Mouse (Mus musculus) C2C12 (cell line): ENCODE data around the gene Hip1.

Source experiments
- CTCF ChIP-seq: IDR thresholded peaks from one replicate; pipeline ENCODE4 v1.5.1; 2011; ENCODE audit not compliant: control insufficient read depth, insufficient read depth, insufficient read length
- MYOD1 ChIP-seq: IDR thresholded peaks from one replicate; pipeline ENCODE4 v1.6.1; 2011; ENCODE audit warnings: low read depth; ENCODE audit not compliant: control insufficient read depth, insufficient read length

DNA sequence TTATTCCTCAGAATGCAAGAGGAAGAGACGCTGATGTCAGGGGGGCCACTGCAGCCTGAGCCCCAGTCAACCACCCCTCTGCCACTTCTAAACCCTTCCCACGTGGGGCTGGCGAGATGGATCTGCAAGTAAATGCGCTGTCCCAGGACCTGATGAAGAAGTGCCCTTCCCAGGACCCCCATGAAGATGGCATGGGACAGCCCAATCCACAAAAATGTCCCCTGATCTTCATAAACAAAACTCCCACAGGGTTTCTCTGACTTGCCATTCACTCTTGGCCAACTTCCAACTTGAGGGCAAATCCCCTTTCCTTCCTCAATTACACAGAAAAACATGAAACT, 84.1 kb downstream of the Hip1 start:
- TF ChIP-seq MYOD1 (no peak), CTCF (no peak)
